Mouse (Mus musculus): ENCODE measurements around the gene Cnih1. TPM values are rescaled to one million over a fixed set of nuclear protein-coding genes. Genes with fewer than 3 reads are reported as not detected.
"Not testable (repeated sequence)": the region's sequence is repeated elsewhere in the genome, so short reads cannot be mapped to it uniquely, and the experiment has no call there.

Gene Cnih1
- polyA plus RNA-seq (2015; fragmentation: Nextera tagmentation; extraction: Ambion mirVana), result 200 and 204 TPM in 2 replicates

DNA sequence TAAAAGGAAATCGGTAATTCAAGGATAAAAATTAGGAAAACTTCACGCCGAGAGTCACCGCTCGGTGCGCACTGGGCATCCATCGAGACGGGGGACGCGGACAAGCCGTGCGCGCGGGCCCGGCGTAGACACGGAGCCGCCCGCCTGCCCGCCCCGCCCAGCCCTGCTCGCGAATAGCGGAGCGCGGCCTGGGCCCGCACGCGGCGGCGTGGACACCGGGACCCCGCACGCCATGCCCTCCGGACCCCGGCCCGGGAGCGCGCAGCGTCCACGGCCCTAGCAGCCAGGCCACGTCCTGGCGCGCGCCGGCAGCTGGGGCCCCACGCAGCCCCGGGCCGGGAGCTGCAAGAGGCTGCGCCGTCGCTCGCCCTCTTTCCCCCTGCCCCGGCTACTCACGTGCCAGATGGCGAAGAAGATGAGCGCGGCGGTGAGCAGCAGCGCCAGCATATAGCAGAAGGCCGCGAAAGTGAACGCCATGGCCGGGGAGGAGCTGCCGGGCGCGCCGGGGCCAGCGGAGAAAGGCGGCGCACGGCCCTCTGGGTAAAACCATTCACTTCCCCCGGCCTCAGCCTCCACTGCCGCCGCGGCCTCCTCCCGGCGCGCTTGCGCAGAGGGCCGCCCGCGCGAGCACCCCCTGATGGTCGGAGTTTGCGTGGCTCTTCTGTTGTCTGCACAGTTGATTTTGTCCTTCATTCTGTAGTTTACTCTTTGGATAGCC is at the start of gene Cnih1:
Gene Cnih1, minus strand, starts transcription at position 625 of the 718 bp plus-strand sequence.
- H3K4me1 ChIP-seq, result peaks cover 27% of the 10 kb centered on the region
- peak within 1 kb of the TSS; percentile 64 for H3K4me2 ChIP-seq
- peak within 1 kb of the TSS; percentile 92 for H3K9ac ChIP-seq (replicated peaks)
- H3K27ac ChIP-seq (replicated peaks), result peak within 1 kb of the TSS; percentile 99
- no peaks in the 10 kb centered on the region for H3K36me3 ChIP-seq
- peak; percentile 96 for ATAC-seq (ENCODE audit: low FRiP score)
- peak within 1 kb of the TSS; percentile 91 for H3K4me3 ChIP-seq (replicated peaks)
- H3K27me3 ChIP-seq (replicated peaks), result no peaks in the 10 kb centered on the region
- WGBS, result under 1% methylated on average over 86 of the region's 86 CpGs
- no peaks in the 10 kb centered on the region for H3K9me3 ChIP-seq (replicated peaks)

DNA sequence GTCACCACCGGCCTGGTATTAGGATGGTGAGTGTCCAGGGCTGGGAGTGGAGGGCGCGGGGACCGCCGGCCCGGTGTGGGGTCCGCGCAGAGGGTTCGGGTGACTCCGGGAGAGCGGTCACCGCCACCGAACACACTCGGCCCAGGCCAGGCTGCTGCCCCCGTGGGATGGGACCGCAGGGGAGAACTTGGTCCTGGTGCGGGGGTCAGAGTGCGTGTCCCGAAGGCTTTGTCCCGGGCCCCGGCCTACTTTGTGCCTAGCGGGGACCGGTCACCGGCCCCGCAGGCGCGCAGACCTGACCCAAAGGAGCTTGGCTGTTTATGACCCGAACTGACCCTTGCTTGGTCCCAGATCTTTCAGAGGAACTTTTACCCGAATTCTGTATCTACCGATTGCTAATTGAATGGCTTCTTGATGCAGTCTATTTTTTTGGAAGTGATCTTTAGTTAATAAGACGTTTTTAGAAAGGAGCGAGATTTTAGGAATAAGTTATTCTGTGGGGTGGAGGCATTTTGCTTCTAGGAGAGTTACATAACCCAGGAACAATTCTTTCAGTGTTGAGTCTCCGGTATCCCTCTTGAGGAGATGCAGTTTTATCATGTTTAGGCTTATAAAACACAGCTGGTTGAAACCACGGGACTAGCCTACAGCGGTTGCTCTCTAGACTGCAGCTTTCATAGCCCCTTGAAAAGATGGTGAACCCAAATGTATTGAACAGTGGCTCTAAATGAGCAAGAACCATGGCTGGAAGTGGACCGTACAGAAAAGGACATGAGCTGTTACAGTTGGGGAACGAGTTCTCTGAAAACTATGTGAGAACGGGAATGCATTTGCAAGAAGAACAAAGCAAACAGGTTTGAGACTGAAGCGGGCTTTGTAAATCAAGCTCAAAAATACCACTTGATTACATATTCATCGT is 44.4 kb upstream of the Cnih1 start:
- Histone ChIP-seq H3K9ac (replicated peaks) (peak overlapping the region; percentile 71), H3K36me3 (no peaks in the 10 kb centered on the region), H3K4me2 (peak overlapping the region; percentile 92), H3K4me3 (replicated peaks) (peak overlapping the region; percentile 55), H3K9me3 (replicated peaks) (no peaks in the 10 kb centered on the region), H3K27ac (replicated peaks) (no peak overlapping the region), H3K27me3 (replicated peaks) (no peaks in the 10 kb centered on the region; the same call in 1 of the 2 replicates), H3K4me1 (peaks cover 13% of the 10 kb centered on the region)
- 7% methylated on average over 40 of the region's 40 CpGs for WGBS
- ATAC-seq (ENCODE audit: low FRiP score), result no peak; the same call in none of the 2 replicates

DNA sequence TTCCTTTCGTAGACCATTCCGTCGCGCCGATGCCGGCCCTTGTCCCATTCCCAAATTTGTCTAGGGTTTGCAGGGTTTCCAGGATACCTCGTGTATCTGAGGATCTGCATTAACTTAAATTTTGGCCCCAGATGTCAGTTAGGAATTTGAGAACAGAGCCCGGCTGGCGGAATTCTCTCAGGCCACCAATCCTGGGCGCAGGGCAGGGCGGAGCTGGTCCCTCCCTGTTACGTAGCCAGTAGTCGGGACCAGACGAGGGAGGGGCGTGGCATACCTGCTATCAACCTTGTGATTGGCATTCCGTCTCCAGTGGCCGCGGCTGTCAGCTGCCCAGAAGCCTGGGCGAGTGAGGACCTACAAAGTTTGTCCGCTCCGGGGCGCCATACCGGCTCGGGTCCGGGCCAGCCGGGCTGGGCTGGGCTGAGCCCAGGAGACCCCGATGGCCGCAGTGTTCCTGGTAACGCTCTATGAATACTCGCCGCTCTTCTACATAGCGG is 43.7 kb upstream of the Cnih1 start, which contains the start of gene Cgrrf1:
Gene Cgrrf1, plus strand, starts transcription at position 289 of the 497 bp plus-strand sequence.
- peaks cover 13% of the 10 kb centered on the region for H3K4me1 ChIP-seq
- H3K36me3 ChIP-seq, result no peaks in the 10 kb centered on the region
- H3K4me3 ChIP-seq (replicated peaks), result peak within 1 kb of the TSS; percentile 55
- under 1% methylated on average over 32 of the region's 32 CpGs for WGBS
- peak; percentile 97 for ATAC-seq (ENCODE audit: low FRiP score)
- no peaks in the 10 kb centered on the region; the same call in 1 of the 2 replicates for H3K27me3 ChIP-seq (replicated peaks)
- peak within 1 kb of the TSS; percentile 92 for H3K4me2 ChIP-seq
- no peaks in the 10 kb centered on the region for H3K9me3 ChIP-seq (replicated peaks)
- H3K9ac ChIP-seq (replicated peaks), result peak within 1 kb of the TSS; percentile 71
- H3K27ac ChIP-seq (replicated peaks), result no peak within 1 kb of the TSS; the same call in 1 of the 2 replicates

DNA sequence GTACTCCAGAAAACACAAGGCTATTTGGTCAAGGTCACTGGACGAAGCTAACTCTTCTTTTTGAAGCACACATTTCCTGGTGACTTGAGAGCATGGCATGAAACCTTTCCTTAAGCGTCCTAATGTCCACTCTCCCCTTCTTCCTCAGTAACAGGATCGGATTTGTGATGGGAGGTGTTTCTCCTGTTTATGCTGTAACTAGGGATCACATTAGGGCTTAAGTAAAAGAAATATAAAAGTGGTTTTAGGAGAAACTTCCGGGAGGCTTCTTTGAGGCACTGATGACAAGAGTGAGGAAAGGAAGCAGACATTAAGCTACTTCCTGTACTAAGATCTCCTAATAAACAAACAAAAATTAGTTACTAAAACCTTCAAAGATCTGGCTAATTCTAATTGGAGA is 43.1 kb upstream of the Cnih1 start:
- no peak overlapping the region; the same call in 1 of the 2 replicates for H3K27ac ChIP-seq (replicated peaks)
- 3% methylated on average over 4 of the region's 4 CpGs for WGBS
- ATAC-seq (ENCODE audit: low FRiP score), result no peak

DNA sequence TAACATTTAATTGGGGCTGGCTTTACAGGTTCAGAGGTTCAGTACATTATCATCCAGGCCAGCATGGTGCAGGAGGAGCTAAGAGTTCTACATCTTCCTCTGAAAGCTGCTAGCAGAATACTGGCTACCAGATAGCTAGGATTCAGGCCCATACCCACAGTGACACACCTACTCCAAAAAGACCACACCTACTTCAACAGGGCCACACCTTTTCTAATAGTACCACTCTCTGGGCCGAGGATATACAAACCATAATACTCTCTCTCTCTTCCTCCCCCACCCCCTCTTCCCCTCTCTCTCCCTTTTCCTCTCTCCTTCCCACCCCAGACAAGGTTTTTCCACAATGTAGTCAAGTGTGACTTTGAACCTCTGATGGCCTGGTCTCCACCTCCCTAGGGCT is 39.2 kb upstream of the Cnih1 start:
- H3K4me2 ChIP-seq, result no peak overlapping the region
- H3K9ac ChIP-seq (replicated peaks), result no peak overlapping the region
- 70% methylated on average over 1 of the region's 1 CpGs for WGBS
- H3K4me1 ChIP-seq, result peaks cover 6% of the 10 kb centered on the region; the same call in 1 of the 2 replicates
- no peak overlapping the region for H3K27ac ChIP-seq (replicated peaks)
- no peaks in the 10 kb centered on the region for H3K9me3 ChIP-seq (replicated peaks)
- peaks cover 9% of the 10 kb centered on the region for H3K27me3 ChIP-seq (replicated peaks)
- H3K36me3 ChIP-seq, result no peaks in the 10 kb centered on the region
- H3K4me3 ChIP-seq (replicated peaks), result no peak overlapping the region
- no peak for ATAC-seq (ENCODE audit: low FRiP score)

More for the DNA sequence above, 43.1 kb upstream of the Cnih1 start:
- Histone ChIP-seq H3K36me3 (no peaks in the 10 kb centered on the region), H3K4me2 (peak overlapping the region; percentile 92), H3K9ac (replicated peaks) (no peak overlapping the region), H3K27me3 (replicated peaks) (no peaks in the 10 kb centered on the region; the same call in 1 of the 2 replicates), H3K9me3 (replicated peaks) (no peaks in the 10 kb centered on the region), H3K4me3 (replicated peaks) (peak overlapping the region; percentile 55), H3K4me1 (peaks cover 13% of the 10 kb centered on the region)

DNA sequence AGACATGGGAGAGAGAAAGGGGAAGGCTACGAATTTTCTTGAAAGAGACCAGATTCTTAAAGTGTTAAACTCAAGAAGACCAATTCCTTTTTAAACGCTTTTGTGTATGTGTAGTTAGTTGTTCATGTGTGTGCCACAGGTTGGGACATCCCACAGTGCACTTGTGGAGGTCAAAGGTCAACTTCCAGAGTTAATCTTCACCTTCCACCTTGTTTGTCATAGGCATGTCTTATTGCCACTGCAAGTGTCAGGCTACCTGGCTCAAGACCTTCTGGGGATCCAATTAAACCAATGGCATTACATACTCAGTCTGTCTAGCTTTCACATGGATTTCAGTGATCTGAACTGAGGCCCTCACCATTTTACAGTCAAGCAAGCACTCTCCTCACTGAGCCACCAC is 35.8 kb upstream of the Cnih1 start:
- Histone ChIP-seq H3K27me3 (replicated peaks) (peaks cover 9% of the 10 kb centered on the region; the same call in 1 of the 2 replicates), H3K9me3 (replicated peaks) (no peaks in the 10 kb centered on the region), H3K4me3 (replicated peaks) (no peak overlapping the region), H3K9ac (replicated peaks) (no peak overlapping the region), H3K4me2 (no peak overlapping the region), H3K4me1 (peaks cover 23% of the 10 kb centered on the region), H3K27ac (replicated peaks) (no peak overlapping the region), H3K36me3 (no peaks in the 10 kb centered on the region)
- 79% methylated on average over 2 of the region's 2 CpGs for WGBS
- no peak for ATAC-seq (ENCODE audit: low FRiP score)

DNA sequence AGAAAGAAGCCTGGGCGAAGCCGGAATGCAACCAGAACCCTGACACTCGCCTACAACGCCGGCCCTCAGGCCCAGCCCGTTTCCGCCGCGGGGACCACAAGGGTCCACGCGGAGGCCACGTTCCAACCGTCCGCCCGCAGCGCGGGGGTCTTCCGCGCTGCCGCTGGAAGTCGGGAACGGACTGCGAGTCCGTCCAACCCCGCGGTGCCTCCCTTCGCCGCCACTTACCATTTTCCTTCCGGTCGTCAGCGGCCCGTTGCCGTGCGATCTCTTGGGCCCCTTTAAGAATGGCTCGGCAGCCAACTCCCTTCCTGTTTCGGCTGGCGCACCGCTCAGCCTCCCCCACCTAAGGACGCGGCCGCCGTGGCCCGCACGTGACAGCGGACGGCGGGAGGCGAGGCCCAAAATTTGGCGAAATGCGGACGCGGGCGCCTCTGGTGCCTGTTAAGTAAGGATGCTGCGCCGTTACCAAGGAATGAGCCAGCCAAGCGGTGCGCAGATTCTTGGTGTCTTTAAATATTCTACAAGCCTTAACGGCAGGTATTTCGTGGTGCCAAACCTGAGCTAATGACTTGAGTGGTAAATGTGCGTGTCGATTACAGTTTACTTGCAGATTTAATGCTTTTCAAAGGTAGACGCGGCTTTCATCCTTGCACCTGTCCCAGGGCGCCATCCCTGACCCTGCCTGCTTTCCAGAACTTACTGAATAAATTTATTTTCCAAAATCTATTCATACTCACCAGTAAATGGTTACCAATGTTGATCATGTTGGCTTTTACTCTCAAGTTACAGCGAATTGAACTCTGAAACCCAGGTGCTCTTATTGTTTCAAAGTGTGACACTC is 33.9 kb upstream of the Cnih1 start, which contains the start of gene Gmfb:
Gene Gmfb, minus strand, starts transcription at position 370 of the 844 bp plus-strand sequence.
- Histone ChIP-seq H3K27ac (replicated peaks) (peak within 1 kb of the TSS; percentile 87), H3K27me3 (replicated peaks) (peaks cover 9% of the 10 kb centered on the region; the same call in 1 of the 2 replicates)
- WGBS, result under 1% methylated on average over 65 of the region's 65 CpGs

DNA sequence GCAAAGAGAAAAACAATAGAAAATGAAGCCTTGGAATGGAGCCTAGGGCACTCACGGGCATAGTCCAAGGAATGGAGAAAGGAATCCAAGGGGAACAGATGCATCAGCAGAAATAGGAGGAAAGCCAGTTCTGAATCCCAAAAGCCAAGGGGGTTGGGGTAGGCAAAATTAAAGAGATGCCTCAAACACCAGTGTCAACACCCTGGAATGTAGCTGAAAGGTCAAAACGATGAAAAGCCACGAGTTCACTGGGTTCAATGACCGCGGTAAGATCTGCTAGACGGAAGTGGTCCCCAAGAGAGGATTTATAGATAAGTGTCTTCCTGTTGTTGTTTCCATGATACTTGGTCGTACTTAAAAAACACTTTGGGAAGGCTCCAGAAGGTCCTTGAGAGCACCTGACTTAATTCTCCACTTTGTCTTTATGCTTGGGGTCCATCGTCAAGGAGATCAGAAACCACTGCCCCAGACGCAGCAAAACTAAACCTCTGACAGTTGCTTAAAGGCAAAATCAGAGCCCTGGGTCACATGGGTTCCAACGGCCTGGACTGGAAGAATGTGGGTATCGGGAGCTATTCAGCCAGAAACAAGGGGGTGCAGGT is 33.2 kb upstream of the Cnih1 start:
- peak overlapping the region; percentile 71 for H3K4me2 ChIP-seq
- ATAC-seq (ENCODE audit: low FRiP score), result peak; percentile 68
- peaks cover 23% of the 10 kb centered on the region for H3K4me1 ChIP-seq
- H3K36me3 ChIP-seq, result peaks cover 7% of the 10 kb centered on the region; the same call in 1 of the 2 replicates
- H3K27ac ChIP-seq (replicated peaks), result peak overlapping the region; percentile 87
- peak overlapping the region; percentile 96 for H3K4me3 ChIP-seq (replicated peaks)
- H3K9ac ChIP-seq (replicated peaks), result peak overlapping the region; percentile 87
- H3K27me3 ChIP-seq (replicated peaks), result peaks cover 9% of the 10 kb centered on the region; the same call in 1 of the 2 replicates
- H3K9me3 ChIP-seq (replicated peaks), result no peaks in the 10 kb centered on the region
- 1% methylated on average over 11 of the region's 11 CpGs for WGBS

More for the DNA sequence above, 33.9 kb upstream of the Cnih1 start, which contains the start of gene Gmfb:
- H3K4me1 ChIP-seq, result peaks cover 23% of the 10 kb centered on the region
- H3K4me3 ChIP-seq (replicated peaks), result peak within 1 kb of the TSS; percentile 96
- peak within 1 kb of the TSS; percentile 71 for H3K4me2 ChIP-seq
- H3K9me3 ChIP-seq (replicated peaks), result no peaks in the 10 kb centered on the region
- ATAC-seq (ENCODE audit: low FRiP score), result peak; percentile 98
- H3K9ac ChIP-seq (replicated peaks), result peak within 1 kb of the TSS; percentile 87
- peaks cover under 1% of the 10 kb centered on the region; the same call in 1 of the 2 replicates for H3K36me3 ChIP-seq

DNA sequence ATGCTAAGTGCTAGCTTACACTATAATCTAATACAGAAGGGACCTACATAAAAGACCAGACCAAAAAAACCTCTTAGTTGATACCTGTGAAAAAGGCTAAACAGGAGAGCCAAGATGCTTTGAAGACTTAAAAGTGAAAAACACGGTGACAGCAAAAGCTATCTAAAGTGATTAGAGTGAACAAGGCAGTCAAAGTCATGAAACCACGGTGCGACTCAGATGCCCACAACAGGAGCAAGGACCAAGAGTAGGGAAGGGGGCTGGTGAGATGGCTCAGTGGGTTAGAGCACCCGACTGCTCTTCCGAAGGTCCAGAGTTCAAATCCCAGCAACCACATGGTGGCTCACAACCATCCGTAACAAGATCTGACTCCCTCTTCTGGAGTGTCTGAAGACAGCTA is 31.8 kb upstream of the Cnih1 start:
- not testable (repeated sequence) for H3K27ac ChIP-seq (replicated peaks); H3K4me3 ChIP-seq (replicated peaks); H3K4me2 ChIP-seq; H3K27me3 ChIP-seq (replicated peaks); H3K9ac ChIP-seq (replicated peaks); ATAC-seq (ENCODE audit: low FRiP score); H3K9me3 ChIP-seq (replicated peaks)
- Histone ChIP-seq H3K36me3 (peaks cover 14% of the 10 kb centered on the region; the same call in 1 of the 2 replicates), H3K4me1 (peaks cover 23% of the 10 kb centered on the region)
- WGBS, result 93% methylated on average over 5 of the region's 6 CpGs

DNA sequence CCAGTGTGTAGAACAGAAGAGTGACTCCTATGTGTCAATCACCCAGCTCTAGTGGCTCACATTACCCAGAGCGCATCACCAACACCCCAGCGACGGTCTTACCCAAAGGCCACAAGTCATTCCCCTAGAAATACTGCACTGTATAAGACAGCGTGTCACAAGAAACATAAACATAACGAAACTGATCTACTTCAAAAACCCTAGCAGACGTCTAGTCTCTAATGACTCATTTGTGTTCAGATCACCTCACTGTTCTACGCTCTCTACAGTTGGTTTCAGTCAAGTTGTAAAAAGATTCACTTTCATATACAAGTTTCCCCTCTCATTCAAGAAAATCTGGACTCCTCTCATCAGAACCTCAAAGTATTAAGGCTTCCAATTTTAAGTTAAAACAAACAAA is 30.5 kb upstream of the Cnih1 start:
- WGBS, result 89% methylated on average over 7 of the region's 7 CpGs
- Histone ChIP-seq H3K36me3 (peaks cover 21% of the 10 kb centered on the region; the same call in 1 of the 2 replicates), H3K27me3 (replicated peaks) (peaks cover 4% of the 10 kb centered on the region; the same call in 1 of the 2 replicates), H3K9ac (replicated peaks) (no peak overlapping the region), H3K4me2 (no peak overlapping the region), H3K4me1 (peaks cover 23% of the 10 kb centered on the region), H3K9me3 (replicated peaks) (no peaks in the 10 kb centered on the region), H3K4me3 (replicated peaks) (no peak overlapping the region), H3K27ac (replicated peaks) (no peak overlapping the region)
- ATAC-seq (ENCODE audit: low FRiP score), result no peak
